Mouse (Mus musculus) kidney, adult 11 months (tissue): ENCODE data around the gene Cryl1.

Source experiments
- DNase-seq: peaks from one replicate; pipeline ENCODE4 v3.0.0; 2022

Gene Cryl1

GRCm38 (mm10) chr14:57398065-57398757 lies at the start of gene Cryl1:
Gene Cryl1 (minus strand): TSS chr14:57398529.
- peak; percentile 97 for DNase-seq

- DNase-seq = no peak
Measured at GRCm38 (mm10) chr14:57430451-57430850, 32.1 kb upstream of the Cryl1 start.

GRCm38 (mm10) chr14:57424212-57424561 lies 25.9 kb upstream of the Cryl1 start:
- DNase-seq = no peak

GRCm38 (mm10) chr14:57423432-57424211 lies 25.3 kb upstream of the Cryl1 start, which contains the start of gene Ift88:
Gene Ift88 (plus strand): TSS chr14:57424062.
- peak; percentile 90 for DNase-seq

- no peak for DNase-seq
Measured at GRCm38 (mm10) chr14:57417187-57417586, 18.9 kb upstream of the Cryl1 start.

- no peak for DNase-seq
Measured at GRCm38 (mm10) chr14:57412166-57412565, 13.8 kb upstream of the Cryl1 start.

GRCm38 (mm10) chr14:57409106-57409505 lies 10.8 kb upstream of the Cryl1 start:
- DNase-seq = no peak

- no peak for DNase-seq
Measured at GRCm38 (mm10) chr14:57408100-57408499, 9.8 kb upstream of the Cryl1 start.

GRCm38 (mm10) chr14:57407039-57407987 lies 9.0 kb upstream of the Cryl1 start:
- peak; percentile 88 for DNase-seq

GRCm38 (mm10) chr14:57402815-57403214 lies 4.5 kb upstream of the Cryl1 start:
- DNase-seq = no peak

GRCm38 (mm10) chr14:57398813-57399427 lies 591 bp upstream of the Cryl1 start:
- peak; percentile 40 for DNase-seq

- DNase-seq = peak; percentile 82
Measured at GRCm38 (mm10) chr14:57397221-57397620, 1.1 kb downstream of the Cryl1 start.

GRCm38 (mm10) chr14:57395470-57395869 lies 2.9 kb downstream of the Cryl1 start:
- peak; percentile 63 for DNase-seq

- no peak for DNase-seq
Measured at GRCm38 (mm10) chr14:57392278-57392677, 6.1 kb downstream of the Cryl1 start.

- DNase-seq = no peak
Measured at GRCm38 (mm10) chr14:57391621-57392020, 6.7 kb downstream of the Cryl1 start.

GRCm38 (mm10) chr14:57386758-57387561 lies 11.4 kb downstream of the Cryl1 start:
- peak; percentile 29 for DNase-seq

- DNase-seq = no peak
Measured at GRCm38 (mm10) chr14:57385667-57386066, 12.7 kb downstream of the Cryl1 start.

- DNase-seq = peak; percentile 71
Measured at GRCm38 (mm10) chr14:57377531-57377930, 20.8 kb downstream of the Cryl1 start.

GRCm38 (mm10) chr14:57376956-57377355 lies 21.4 kb downstream of the Cryl1 start:
- DNase-seq = peak; percentile 91

GRCm38 (mm10) chr14:57376016-57376415 lies 22.3 kb downstream of the Cryl1 start:
- no peak for DNase-seq

GRCm38 (mm10) chr14:57375205-57375604 lies 23.1 kb downstream of the Cryl1 start:
- no peak for DNase-seq
